Mouse (Mus musculus) liver, embryonic 13.5 days (tissue): ENCODE measurements around the gene Prkacb. TPM values are rescaled to one million over a fixed set of nuclear protein-coding genes. Genes with fewer than 3 reads are reported as not detected.

Source experiments
- ATAC-seq: fragments of 200-750 bp; cut with Nextera tagmentation; 2 replicates; pipeline ENCODE4 v1.8.0; 2017; ENCODE audit warnings: low read depth, mild to moderate bottlenecking, moderate number of reproducible peaks, moderate library complexity
- DNase-seq: peaks from one replicate; pipeline ENCODE4 v3.0.0; 2022
- H3K27ac ChIP-seq: fragments of 300-500 bp; sonication (generic); 2 replicates; pipeline ENCODE4 v1.5.1; 2015; ENCODE audit warnings: moderate library complexity, mild to moderate bottlenecking, inconsistent platforms
- H3K27me3 ChIP-seq: fragments of 300-500 bp; sonication (generic); 2 replicates; pipeline ENCODE4 v1.6.1; 2015; ENCODE audit warnings: mild to moderate bottlenecking, inconsistent platforms
- H3K36me3 ChIP-seq: fragments of 300-500 bp; sonication (generic); 2 replicates; pipeline ENCODE4 v1.6.1; 2015; ENCODE audit warnings: mild to moderate bottlenecking, inconsistent platforms
- H3K4me1 ChIP-seq: fragments of 300-500 bp; sonication (generic); replicated peaks from 2 replicates; pipeline ENCODE4 v1.6.1; 2015; ENCODE audit warnings: inconsistent platforms
- H3K4me2 ChIP-seq: fragments of 300-500 bp; sonication (generic); 2 replicates; pipeline ENCODE4 v1.6.1; 2015; ENCODE audit warnings: inconsistent platforms, mild to moderate bottlenecking, moderate library complexity
- H3K4me3 ChIP-seq: fragments of 300-500 bp; sonication (generic); replicated peaks from 2 replicates; pipeline ENCODE4 v1.5.1; 2015; ENCODE audit warnings: mild to moderate bottlenecking, inconsistent platforms
- H3K9ac ChIP-seq: fragments of 300-500 bp; sonication (generic); 2 replicates; pipeline ENCODE4 v1.6.1; 2015; ENCODE audit warnings: mild to moderate bottlenecking, inconsistent platforms
- H3K9me3 ChIP-seq: fragments of 300-500 bp; sonication (generic); replicated peaks from 2 replicates; pipeline ENCODE4 v1.6.1; 2016; ENCODE audit warnings: inconsistent platforms
- WGBS: fragments of 180-500 bp; shearing (Covaris S2); methylation state at CpG from one replicate; pipeline ENCODE4 v1.1.7; 2015; ENCODE audit not compliant: insufficient replicate concordance; 5-methylcytosine and 5-hydroxymethylcytosine counted together
- polyA plus RNA-seq: library from polyadenylated mRNA; unstranded; fragments of >200 nt; fragmentation: Nextera tagmentation; extraction: Ambion mirVana; gene quantifications from 2 replicates; pipeline ENCODE4 v1.2.1, GENCODE M21; 2015

Gene Prkacb
- polyA plus RNA-seq, 1 experiment from 2014 or later: 13.8 TPM

- Histone ChIP-seq H3K4me3 (peak within 1 kb of the TSS; percentile 56), H3K9me3 (no peaks in the 10 kb centered on the region), H3K9ac (peak within 1 kb of the TSS; percentile 55), H3K4me2 (peak within 1 kb of the TSS; percentile 75), H3K4me1 (peaks cover 21% of the 10 kb centered on the region), H3K36me3 (no peaks in the 10 kb centered on the region), H3K27me3 (peaks cover 28% of the 10 kb centered on the region), H3K27ac (no peak within 1 kb of the TSS)
- no peak for DNase-seq
- 4% methylated on average over 50 of the region's 50 CpGs for WGBS
- ATAC-seq: peak; percentile 57
Observed at GRCm38 (mm10) chr3:146684811-146685675, 127.7 kb downstream of the Prkacb start, which contains the start of gene Samd13. TSS of gene Samd13 (minus strand) at chr3:146685592.

- no peaks in the 10 kb centered on the region for H3K9me3 ChIP-seq
- ATAC-seq (no peak), DNase-seq (no peak)
- no peak overlapping the region for H3K9ac ChIP-seq
- H3K27ac ChIP-seq: no peak overlapping the region
- no peak overlapping the region for H3K4me3 ChIP-seq
- 25% methylated on average over 2 of the region's 2 CpGs for WGBS
- H3K36me3 ChIP-seq: no peaks in the 10 kb centered on the region
- H3K27me3 ChIP-seq: peaks cover 28% of the 10 kb centered on the region
- no peak overlapping the region for H3K4me2 ChIP-seq
- peaks cover 21% of the 10 kb centered on the region for H3K4me1 ChIP-seq
Observed at GRCm38 (mm10) chr3:146683095-146683494, 129.7 kb downstream of the Prkacb start.

GRCm38 (mm10) chr3:146682140-146682651, 130.6 kb downstream of the Prkacb start:
- H3K4me3 ChIP-seq: no peak overlapping the region
- H3K27ac ChIP-seq: no peak overlapping the region
- peaks cover 28% of the 10 kb centered on the region for H3K27me3 ChIP-seq
- 45% methylated on average over 13 of the region's 13 CpGs for WGBS
- H3K9me3 ChIP-seq: no peaks in the 10 kb centered on the region
- peak overlapping the region; percentile 18 for H3K4me2 ChIP-seq
- H3K36me3 ChIP-seq: no peaks in the 10 kb centered on the region
- ATAC-seq: no peak
- DNase-seq: no peak
- H3K9ac ChIP-seq: no peak overlapping the region
- peaks cover 21% of the 10 kb centered on the region for H3K4me1 ChIP-seq

GRCm38 (mm10) chr3:146681696-146682095, 131.1 kb downstream of the Prkacb start:
- H3K4me3 ChIP-seq: no peak overlapping the region
- no peak overlapping the region for H3K9ac ChIP-seq
- H3K9me3 ChIP-seq: no peaks in the 10 kb centered on the region
- H3K27ac ChIP-seq: no peak overlapping the region
- H3K4me2 ChIP-seq: no peak overlapping the region
- DNase-seq (no peak), ATAC-seq (no peak)
- H3K36me3 ChIP-seq: no peaks in the 10 kb centered on the region
- WGBS: 74% methylated on average over 8 of the region's 8 CpGs
- peaks cover 21% of the 10 kb centered on the region for H3K4me1 ChIP-seq
- peaks cover 28% of the 10 kb centered on the region for H3K27me3 ChIP-seq

GRCm38 (mm10) chr3:146680625-146681024, 132.2 kb downstream of the Prkacb start:
- Histone ChIP-seq H3K9ac (no peak overlapping the region), H3K9me3 (no peaks in the 10 kb centered on the region), H3K36me3 (no peaks in the 10 kb centered on the region), H3K27me3 (peaks cover 18% of the 10 kb centered on the region), H3K27ac (no peak overlapping the region), H3K4me1 (peaks cover 11% of the 10 kb centered on the region), H3K4me3 (no peak overlapping the region), H3K4me2 (no peak overlapping the region)
- ATAC-seq (no peak), DNase-seq (no peak)
- 86% methylated on average over 13 of the region's 13 CpGs for WGBS

- no peak overlapping the region for H3K4me3 ChIP-seq
- no peaks in the 10 kb centered on the region for H3K9me3 ChIP-seq
- peaks cover 8% of the 10 kb centered on the region for H3K27me3 ChIP-seq
- 79% methylated on average over 16 of the region's 16 CpGs for WGBS
- no peak overlapping the region for H3K9ac ChIP-seq
- H3K27ac ChIP-seq: no peak overlapping the region
- peaks cover 2% of the 10 kb centered on the region; the same call in 1 of the 2 replicates for H3K4me1 ChIP-seq
- no peak overlapping the region for H3K4me2 ChIP-seq
- no peak for ATAC-seq
- no peaks in the 10 kb centered on the region for H3K36me3 ChIP-seq
- no peak for DNase-seq
Observed at GRCm38 (mm10) chr3:146679646-146680045, 133.1 kb downstream of the Prkacb start.

Other genes starting within 250 kb of the Prkacb start
- 2.1 and 3.0 TPM in 2 replicates for gene Uox, start 242.6 kb downstream of the Prkacb start, polyA plus RNA-seq
- gene Dnase2b, start 197.4 kb downstream of the Prkacb start, polyA plus RNA-seq: 0.35 and 0.54 TPM in 2 replicates
- gene 4930503B20Rik, start 161.7 kb downstream of the Prkacb start, polyA plus RNA-seq: not detected in 2 replicates
- gene Samd13, start 127.4 kb downstream of the Prkacb start, polyA plus RNA-seq: 0.22 and 0.44 TPM in 2 replicates
- gene Ttll7, start 39.4 kb upstream of the Prkacb start, polyA plus RNA-seq: 0.48 and 0.57 TPM in 2 replicates